Mouse (Mus musculus) lung, embryonic 14.5 days (tissue): ENCODE measurements at regions not wholly inside any gene's neighbourhood (a gene's known extent, or its start where the extent isn't known, plus 50 kb on each side); places are given as distances from the start of the nearest gene placed in this dataset.

ENCODE experiments used
- ATAC-seq: fragments of 200-750 bp; cut with Nextera tagmentation; 2 replicates; pipeline ENCODE4 v1.8.0; 2017; ENCODE audit warnings: mild to moderate bottlenecking, moderate TSS enrichment, moderate library complexity; ENCODE audit not compliant: insufficient read depth
- DNase-seq: peaks from one replicate; pipeline ENCODE4 v3.0.0-alpha.2; 2015
- H3K27ac ChIP-seq: fragments of 300-500 bp; sonication (generic); 2 replicates; pipeline ENCODE4 v1.5.1; 2014; ENCODE audit warnings: low read depth, mild to moderate bottlenecking, moderate library complexity
- H3K27me3 ChIP-seq: fragments of 300-500 bp; sonication (generic); 2 replicates; pipeline ENCODE4 v1.6.1; 2014; ENCODE audit warnings: low read length, control low read depth; ENCODE audit not compliant: insufficient read depth
- H3K36me3 ChIP-seq: fragments of 300-500 bp; sonication (generic); 2 replicates; pipeline ENCODE4 v1.6.1; 2014; ENCODE audit warnings: control low read depth; ENCODE audit not compliant: insufficient read depth
- H3K4me1 ChIP-seq: fragments of 300-500 bp; sonication (generic); 2 replicates; pipeline ENCODE4 v1.6.1; 2014; ENCODE audit warnings: antibody characterized with exemption, control low read depth; ENCODE audit not compliant: insufficient read depth
- H3K4me2 ChIP-seq: fragments of 300-500 bp; sonication (generic); 2 replicates; pipeline ENCODE4 v1.6.1; 2014; ENCODE audit warnings: mild to moderate bottlenecking
- H3K4me3 ChIP-seq: fragments of 300-500 bp; sonication (generic); 2 replicates; pipeline ENCODE4 v1.5.1; 2014; ENCODE audit warnings: low read depth, low read length
- H3K9ac ChIP-seq: fragments of 300-500 bp; sonication (generic); 2 replicates; pipeline ENCODE4 v1.6.1; 2014
- H3K9me3 ChIP-seq: fragments of 300-500 bp; sonication (generic); 2 replicates; pipeline ENCODE4 v1.6.1; 2016; ENCODE audit warnings: low read depth, low read length, control low read depth
- CTCF ChIP-seq: IDR thresholded peaks from 2 replicates; pipeline ENCODE4 v1.5.1; 2016; ENCODE audit warnings: antibody characterized with exemption, low read depth
- WGBS: fragments of 180-500 bp; shearing (Covaris S2); extraction: QIAGEN DNeasy Blood & Tissue Kit; methylation state at CpG from one replicate; pipeline ENCODE4 v1.1.7; 2014; 5-methylcytosine and 5-hydroxymethylcytosine counted together

GRCm38 (mm10) chr4:62824581-62824980, 140.8 kb upstream of the Zfp618 start:
- ATAC-seq (no peak), DNase-seq (no peak)
- H3K4me3 ChIP-seq = no peak overlapping the region
- H3K9me3 ChIP-seq = no peaks in the 10 kb centered on the region
- no peaks in the 10 kb centered on the region for H3K4me1 ChIP-seq
- H3K36me3 ChIP-seq = no peaks in the 10 kb centered on the region
- TF ChIP-seq CTCF = no peak
- no peak overlapping the region for H3K4me2 ChIP-seq
- no peak overlapping the region for H3K9ac ChIP-seq
- 82% methylated on average over 10 of the region's 10 CpGs for WGBS
- no peak overlapping the region for H3K27ac ChIP-seq
- H3K27me3 ChIP-seq = no peaks in the 10 kb centered on the region

- Histone ChIP-seq H3K9me3 (no peaks in the 10 kb centered on the region), H3K4me3 (no peak overlapping the region), H3K27me3 (no peaks in the 10 kb centered on the region), H3K9ac (no peak overlapping the region), H3K4me2 (no peak overlapping the region), H3K36me3 (no peaks in the 10 kb centered on the region), H3K27ac (no peak overlapping the region), H3K4me1 (no peaks in the 10 kb centered on the region)
- WGBS = 69% methylated on average over 5 of the region's 5 CpGs
- TF ChIP-seq CTCF = no peak
- no peak for ATAC-seq
- no peak for DNase-seq
Measured at GRCm38 (mm10) chr4:62825256-62825655, 140.1 kb upstream of the Zfp618 start.

GRCm38 (mm10) chr4:62828963-62829362, 136.4 kb upstream of the Zfp618 start:
- no peak overlapping the region for H3K4me3 ChIP-seq

GRCm38 (mm10) chr4:62833944-62834343, 131.4 kb upstream of the Zfp618 start:
- no peak overlapping the region for H3K9ac ChIP-seq
- 0 out of 2 replicates have a peak, but pooled peaks cover 2% of the 10 kb centered on the region for H3K4me1 ChIP-seq
- ATAC-seq = peak; percentile 75
- peak overlapping the region; percentile 8; the same call in 1 of the 2 replicates for H3K4me2 ChIP-seq
- no peak for TF ChIP-seq CTCF
- H3K9me3 ChIP-seq = no peaks in the 10 kb centered on the region
- peak; percentile 89 for DNase-seq
- H3K27ac ChIP-seq = no peak overlapping the region
- WGBS = 14% methylated on average over 7 of the region's 7 CpGs
- no peaks in the 10 kb centered on the region for H3K27me3 ChIP-seq
- no peak overlapping the region for H3K4me3 ChIP-seq
- H3K36me3 ChIP-seq = no peaks in the 10 kb centered on the region

More at GRCm38 (mm10) chr4:62828963-62829362, 136.4 kb upstream of the Zfp618 start:
- no peaks in the 10 kb centered on the region for H3K4me1 ChIP-seq
- no peak for DNase-seq
- H3K27ac ChIP-seq = no peak overlapping the region
- no peaks in the 10 kb centered on the region for H3K27me3 ChIP-seq
- no peaks in the 10 kb centered on the region for H3K36me3 ChIP-seq
- H3K9ac ChIP-seq = no peak overlapping the region
- no peak for ATAC-seq
- TF ChIP-seq CTCF = no peak
- H3K4me2 ChIP-seq = no peak overlapping the region
- H3K9me3 ChIP-seq = no peaks in the 10 kb centered on the region
- WGBS = 62% methylated on average over 7 of the region's 7 CpGs

GRCm38 (mm10) chr4:62836875-62837274, 128.5 kb upstream of the Zfp618 start:
- Histone ChIP-seq H3K27ac (no peak overlapping the region), H3K27me3 (no peaks in the 10 kb centered on the region), H3K9me3 (no peaks in the 10 kb centered on the region), H3K36me3 (no peaks in the 10 kb centered on the region), H3K4me1 (0 out of 2 replicates have a peak, but pooled peaks cover 2% of the 10 kb centered on the region), H3K4me2 (no peak overlapping the region), H3K9ac (no peak overlapping the region), H3K4me3 (no peak overlapping the region)
- TF ChIP-seq CTCF = no peak
- WGBS = 51% methylated on average over 6 of the region's 6 CpGs
- no peak for ATAC-seq
- DNase-seq = no peak

- no peak overlapping the region for H3K4me3 ChIP-seq
- WGBS = 68% methylated on average over 5 of the region's 5 CpGs
- TF ChIP-seq CTCF = no peak
- ATAC-seq (no peak), DNase-seq (no peak)
- H3K9me3 ChIP-seq = no peaks in the 10 kb centered on the region
- no peaks in the 10 kb centered on the region for H3K27me3 ChIP-seq
- no peak overlapping the region for H3K27ac ChIP-seq
- H3K36me3 ChIP-seq = no peaks in the 10 kb centered on the region
- H3K4me2 ChIP-seq = no peak overlapping the region
- no peak overlapping the region for H3K9ac ChIP-seq
- no peaks in the 10 kb centered on the region for H3K4me1 ChIP-seq
Measured at GRCm38 (mm10) chr4:62850526-62850925, 114.8 kb upstream of the Zfp618 start.

GRCm38 (mm10) chr4:62853335-62853734, 112.0 kb upstream of the Zfp618 start:
- no peak for ATAC-seq
- H3K36me3 ChIP-seq = no peaks in the 10 kb centered on the region
- H3K9ac ChIP-seq = no peak overlapping the region
- no peaks in the 10 kb centered on the region for H3K27me3 ChIP-seq
- DNase-seq = peak; percentile 33
- no peaks in the 10 kb centered on the region for H3K9me3 ChIP-seq
- no peak overlapping the region for H3K4me2 ChIP-seq
- H3K27ac ChIP-seq = no peak overlapping the region
- no peak overlapping the region for H3K4me3 ChIP-seq
- WGBS = 75% methylated on average over 1 of the region's 1 CpGs
- no peaks in the 10 kb centered on the region for H3K4me1 ChIP-seq
- TF ChIP-seq CTCF = peak; percentile 50

GRCm38 (mm10) chr4:62856406-62856805, 109.0 kb upstream of the Zfp618 start:
- H3K4me3 ChIP-seq = no peak overlapping the region
- H3K27ac ChIP-seq = no peak overlapping the region
- H3K36me3 ChIP-seq = no peaks in the 10 kb centered on the region
- no peak for TF ChIP-seq CTCF
- no peak for DNase-seq
- no peaks in the 10 kb centered on the region for H3K9me3 ChIP-seq
- ATAC-seq = no peak
- 55% methylated on average over 3 of the region's 3 CpGs for WGBS
- no peaks in the 10 kb centered on the region for H3K27me3 ChIP-seq
- no peak overlapping the region for H3K4me2 ChIP-seq
- H3K4me1 ChIP-seq = no peaks in the 10 kb centered on the region
- no peak overlapping the region for H3K9ac ChIP-seq
